Mouse (Mus musculus) bone marrow macrophage, adult 2 months (primary cell): ENCODE measurements around the gene Eva1c.

Experiments used
- CTCF ChIP-seq: IDR thresholded peaks from 2 replicates; pipeline ENCODE4 v1.5.1; 2012; ENCODE audit warnings: low read depth, mild to moderate bottlenecking, low read length, moderate library complexity
- POLR2A ChIP-seq: IDR thresholded peaks from 2 replicates; pipeline ENCODE4 v1.6.1; 2012; ENCODE audit warnings: mild to moderate bottlenecking, low read depth, low read length, borderline replicate concordance

- TF ChIP-seq CTCF (no peak), POLR2A (no peak)
Observed at GRCm38 (mm10) chr16:90822284-90822935, 4.1 kb upstream of the Eva1c start.
